Mouse (Mus musculus): ENCODE measurements around the gene Acot2. TPM values are rescaled to one million over a fixed set of nuclear protein-coding genes. Genes with fewer than 3 reads are reported as not detected.

Gene Acot2
- polyA plus RNA-seq, 1 experiment from 2014 or later = 21.1 TPM

DNA sequence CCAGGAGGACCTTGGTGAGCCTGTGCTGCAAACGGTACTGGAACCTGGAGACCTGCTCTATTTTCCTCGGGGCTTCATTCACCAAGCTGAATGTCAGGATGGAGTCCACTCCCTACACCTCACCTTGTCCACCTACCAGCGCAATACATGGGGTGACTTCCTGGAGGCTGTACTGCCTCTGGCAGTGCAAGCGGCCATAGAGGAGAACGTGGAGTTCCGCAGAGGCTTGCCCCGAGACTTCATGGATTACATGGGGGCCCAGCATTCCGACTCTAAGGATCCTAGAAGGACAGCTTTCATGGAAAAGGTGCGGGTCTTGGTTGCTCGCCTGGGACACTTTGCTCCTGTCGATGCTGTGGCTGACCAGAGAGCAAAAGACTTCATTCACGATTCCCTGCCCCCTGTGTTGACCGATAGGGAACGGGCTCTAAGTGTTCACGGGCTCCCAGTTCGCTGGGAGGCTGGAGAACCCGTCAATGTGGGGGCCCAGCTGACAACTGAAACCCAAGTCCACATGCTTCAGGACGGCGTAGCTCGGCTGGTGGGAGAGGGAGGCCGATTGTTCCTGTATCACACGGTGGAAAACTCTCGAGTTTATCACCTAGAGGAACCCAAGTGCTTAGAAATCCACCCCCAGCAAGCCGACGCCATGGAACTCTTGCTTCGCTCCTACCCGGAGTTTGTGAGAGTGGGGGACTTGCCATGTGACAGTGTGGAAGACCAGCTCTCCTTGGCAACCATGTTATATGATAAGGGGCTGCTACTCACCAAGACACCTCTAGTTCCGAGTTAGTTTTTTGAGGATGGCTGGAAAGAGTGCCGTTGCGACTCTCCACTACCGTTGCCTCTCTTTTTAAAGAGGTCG lies 35.7 kb upstream of the Acot2 start:
- 64% methylated on average over 32 of the region's 32 CpGs for WGBS

DNA sequence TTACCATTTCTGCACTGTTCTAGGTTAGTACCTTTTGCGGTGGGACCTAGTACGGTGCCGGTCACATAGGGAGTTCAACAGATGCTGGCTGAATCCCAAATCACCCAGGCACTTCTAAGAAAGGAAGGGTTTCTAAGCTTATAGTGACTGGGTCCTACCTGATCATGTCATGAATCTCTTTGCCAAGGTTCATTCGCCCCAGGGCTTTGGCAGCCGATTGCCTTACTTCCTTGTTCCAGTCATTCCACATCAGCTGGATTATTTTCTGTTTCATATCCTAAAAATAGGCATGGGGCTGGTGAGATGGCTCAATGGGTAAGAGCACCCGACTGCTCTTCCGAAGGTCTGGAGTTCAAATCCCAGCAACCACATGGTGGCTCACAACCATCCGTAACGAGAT lies 29.4 kb upstream of the Acot2 start:
- peaks cover 6% of the 10 kb centered on the region for H3K4me1 ChIP-seq
- 91% methylated on average over 9 of the region's 9 CpGs for WGBS

More for the DNA sequence above, 35.7 kb upstream of the Acot2 start:
- Histone ChIP-seq H3K27me3 (no peaks in the 10 kb centered on the region), H3K27ac (no peak overlapping the region), H3K4me2 (replicated peaks) (peak overlapping the region; percentile 96), H3K9me3 (no peaks in the 10 kb centered on the region), H3K4me3 (peak overlapping the region; percentile 92), H3K4me1 (peaks cover 27% of the 10 kb centered on the region), H3K9ac (peak overlapping the region; percentile 90), H3K36me3 (peaks cover 34% of the 10 kb centered on the region)
- ATAC-seq (ENCODE audit: low FRiP score, low read depth) = no peak

DNA sequence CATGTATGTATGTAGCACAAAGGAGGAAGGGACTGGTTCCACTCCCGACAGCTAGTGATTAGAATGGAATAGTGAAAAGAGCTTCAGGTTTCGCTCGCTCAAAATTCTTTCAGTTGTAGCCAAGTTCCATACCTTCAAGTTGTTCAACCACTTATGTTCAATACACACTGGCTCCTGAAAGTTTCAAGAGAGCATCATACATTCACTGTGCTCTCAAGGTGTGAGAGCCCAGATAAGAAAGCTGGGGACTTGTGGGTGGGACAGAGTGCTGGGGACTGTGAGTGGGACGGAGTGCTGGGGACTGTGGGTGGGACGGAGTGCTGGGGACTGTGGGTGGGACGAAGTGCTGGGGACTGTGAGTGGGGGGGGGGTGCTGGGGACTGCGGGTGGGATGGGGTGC lies 22.4 kb upstream of the Acot2 start:
- Histone ChIP-seq H3K27ac (no peak overlapping the region), H3K27me3 (no peaks in the 10 kb centered on the region), H3K9me3 (no peaks in the 10 kb centered on the region), H3K4me1 (no peaks in the 10 kb centered on the region), H3K4me2 (replicated peaks) (no peak overlapping the region), H3K9ac (no peak overlapping the region), H3K4me3 (no peak overlapping the region), H3K36me3 (no peaks in the 10 kb centered on the region)
- no peak for ATAC-seq (ENCODE audit: low FRiP score, low read depth)
- WGBS = 85% methylated on average over 6 of the region's 7 CpGs

More for the DNA sequence above, 29.4 kb upstream of the Acot2 start:
- no peak overlapping the region for H3K4me2 ChIP-seq (replicated peaks)
- no peaks in the 10 kb centered on the region for H3K27me3 ChIP-seq
- ATAC-seq (ENCODE audit: low FRiP score, low read depth) = no peak
- no peaks in the 10 kb centered on the region for H3K9me3 ChIP-seq
- H3K27ac ChIP-seq = no peak overlapping the region
- H3K4me3 ChIP-seq = no peak overlapping the region
- H3K36me3 ChIP-seq = peaks cover 22% of the 10 kb centered on the region
- H3K9ac ChIP-seq = no peak overlapping the region

DNA sequence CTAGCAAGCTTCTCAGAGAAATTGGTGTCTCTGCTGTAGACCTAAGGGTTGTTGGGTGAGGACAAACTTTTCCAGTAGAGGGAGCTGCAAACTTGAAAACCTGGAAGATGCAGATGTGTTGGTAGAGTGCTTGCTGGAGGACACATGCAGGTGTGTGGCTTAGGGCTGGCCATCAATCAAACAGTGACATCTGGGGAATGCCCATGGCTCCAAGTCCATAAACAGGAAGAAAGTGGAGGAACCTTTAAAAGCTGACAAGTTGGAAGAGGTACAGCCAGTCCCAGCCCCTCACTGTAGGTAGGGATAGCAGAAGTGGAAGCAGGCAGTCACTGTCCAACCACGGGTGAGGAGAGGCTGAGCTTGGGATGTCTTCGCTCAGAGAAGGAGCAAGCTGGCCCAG lies 15.5 kb upstream of the Acot2 start:
- no peak overlapping the region for H3K4me2 ChIP-seq (replicated peaks)
- H3K9me3 ChIP-seq = no peaks in the 10 kb centered on the region
- 68% methylated on average over 2 of the region's 2 CpGs for WGBS

DNA sequence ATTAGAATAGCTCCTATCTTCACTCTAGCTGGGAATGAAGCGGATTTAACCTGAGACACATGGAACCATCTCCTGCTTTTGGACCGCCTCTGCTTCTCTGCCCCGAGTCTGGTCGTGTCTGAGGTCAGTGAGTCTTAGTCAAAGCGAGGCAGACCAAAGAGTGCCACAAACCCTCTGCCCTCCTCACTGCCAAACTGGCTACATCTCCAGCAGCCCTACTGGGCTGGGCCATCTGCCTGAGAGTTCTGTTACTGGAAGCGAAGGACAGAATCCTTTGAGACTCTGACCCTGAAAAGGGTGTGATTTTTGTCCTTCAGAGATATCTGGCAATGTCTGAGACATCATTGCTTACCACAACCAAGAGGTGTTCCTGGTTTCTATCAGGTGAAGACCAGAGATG lies 8.8 kb upstream of the Acot2 start:
- no peaks in the 10 kb centered on the region for H3K36me3 ChIP-seq
- no peaks in the 10 kb centered on the region for H3K9me3 ChIP-seq
- ATAC-seq (ENCODE audit: low FRiP score, low read depth) = no peak
- H3K4me1 ChIP-seq = no peaks in the 10 kb centered on the region
- no peaks in the 10 kb centered on the region for H3K27me3 ChIP-seq
- no peak overlapping the region for H3K4me3 ChIP-seq
- no peak overlapping the region for H3K9ac ChIP-seq
- no peak overlapping the region for H3K4me2 ChIP-seq (replicated peaks)
- 88% methylated on average over 6 of the region's 6 CpGs for WGBS
- H3K27ac ChIP-seq = no peak overlapping the region

More for the DNA sequence above, 15.5 kb upstream of the Acot2 start:
- Histone ChIP-seq H3K9ac (no peak overlapping the region), H3K4me3 (no peak overlapping the region), H3K27me3 (no peaks in the 10 kb centered on the region), H3K36me3 (no peaks in the 10 kb centered on the region), H3K4me1 (no peaks in the 10 kb centered on the region), H3K27ac (no peak overlapping the region)
- no peak for ATAC-seq (ENCODE audit: low FRiP score, low read depth)

DNA sequence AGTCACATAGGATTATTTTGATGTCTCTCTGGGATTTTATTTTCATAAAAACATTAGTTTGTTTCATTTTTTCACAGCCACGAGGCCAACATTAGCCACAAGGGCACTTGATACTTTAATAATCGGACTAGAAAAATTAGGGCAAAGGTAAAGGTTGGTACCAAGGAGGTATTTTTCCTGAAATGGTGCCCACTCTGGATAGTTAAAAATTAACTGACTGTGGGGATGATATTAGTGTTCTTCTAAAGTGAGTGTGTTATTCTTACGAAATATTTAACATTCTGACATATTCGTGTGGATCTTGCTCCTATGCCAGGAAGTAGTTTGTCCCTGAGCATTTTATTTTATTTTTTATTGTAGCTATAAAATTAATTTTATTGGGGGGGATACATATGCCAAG lies 6.0 kb upstream of the Acot2 start:
- Histone ChIP-seq H3K4me3 (no peak overlapping the region), H3K36me3 (no peaks in the 10 kb centered on the region), H3K9me3 (no peaks in the 10 kb centered on the region), H3K27ac (no peak overlapping the region), H3K9ac (no peak overlapping the region), H3K4me2 (replicated peaks) (no peak overlapping the region), H3K4me1 (peaks cover 1% of the 10 kb centered on the region; the same call in 1 of the 2 replicates), H3K27me3 (no peaks in the 10 kb centered on the region)
- ATAC-seq (ENCODE audit: low FRiP score, low read depth) = no peak
- 81% methylated on average over 4 of the region's 4 CpGs for WGBS

DNA sequence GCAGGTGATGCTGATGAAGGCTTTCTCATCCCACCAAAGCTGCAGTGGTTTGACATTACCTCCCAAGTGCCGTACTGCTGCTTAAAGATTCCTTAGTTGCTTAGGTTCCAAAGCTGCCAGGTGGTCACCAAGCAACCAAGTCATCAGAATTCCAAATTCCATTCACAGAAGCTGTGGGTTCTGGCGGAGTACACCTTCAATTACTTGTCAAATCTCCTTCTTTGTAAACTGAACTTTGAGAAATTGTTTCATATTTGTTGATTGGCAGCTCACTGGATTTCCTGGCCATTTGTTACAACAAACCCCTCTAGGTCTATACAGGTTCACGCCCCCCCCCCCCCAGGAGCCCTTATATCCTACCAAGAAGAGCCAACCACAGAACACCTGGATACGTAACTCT lies 2.9 kb upstream of the Acot2 start, which contains the start of gene Heatr4:
TSS of gene Heatr4 (minus strand) at position 101 of the 400 bp plus-strand sequence.
- H3K27ac ChIP-seq = no peak within 1 kb of the TSS
- no peaks in the 10 kb centered on the region for H3K36me3 ChIP-seq
- no peak within 1 kb of the TSS for H3K4me3 ChIP-seq
- no peaks in the 10 kb centered on the region for H3K27me3 ChIP-seq
- no peaks in the 10 kb centered on the region for H3K9me3 ChIP-seq
- no peak for ATAC-seq (ENCODE audit: low FRiP score, low read depth)
- H3K9ac ChIP-seq = no peak within 1 kb of the TSS
- WGBS = 75% methylated on average over 4 of the region's 4 CpGs
- H3K4me1 ChIP-seq = peaks cover 10% of the 10 kb centered on the region
- no peak within 1 kb of the TSS for H3K4me2 ChIP-seq (replicated peaks)

DNA sequence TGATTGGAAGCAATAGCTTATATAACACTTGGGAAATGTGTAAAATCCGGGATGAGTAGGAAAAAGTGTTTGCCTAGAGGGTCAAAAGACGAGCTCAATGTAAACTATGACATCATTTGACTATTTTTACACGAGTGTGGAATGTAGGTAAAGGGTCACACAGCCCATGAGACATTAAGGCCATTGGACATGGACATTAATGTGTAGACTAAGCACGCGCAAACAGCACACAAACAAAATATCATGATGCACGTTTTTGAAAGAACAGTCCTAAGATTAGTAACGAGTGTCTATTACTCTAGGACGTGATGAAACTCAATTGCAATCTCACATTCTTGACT lies 449 bp upstream of the Acot2 start:
- Histone ChIP-seq H3K36me3 (0 out of 2 replicates have a peak, but pooled peaks cover 4% of the 10 kb centered on the region), H3K27ac (peak overlapping the region; percentile 93), H3K27me3 (no peaks in the 10 kb centered on the region), H3K4me1 (peaks cover 10% of the 10 kb centered on the region), H3K9me3 (no peaks in the 10 kb centered on the region), H3K4me2 (replicated peaks) (peak overlapping the region; percentile 66), H3K9ac (peak overlapping the region; percentile 79), H3K4me3 (peak overlapping the region; percentile 67)
- ATAC-seq (ENCODE audit: low FRiP score, low read depth) = 0 out of 2 replicates have a peak, but pooled peaks have one; percentile 9
- 25% methylated on average over 8 of the region's 8 CpGs for WGBS

DNA sequence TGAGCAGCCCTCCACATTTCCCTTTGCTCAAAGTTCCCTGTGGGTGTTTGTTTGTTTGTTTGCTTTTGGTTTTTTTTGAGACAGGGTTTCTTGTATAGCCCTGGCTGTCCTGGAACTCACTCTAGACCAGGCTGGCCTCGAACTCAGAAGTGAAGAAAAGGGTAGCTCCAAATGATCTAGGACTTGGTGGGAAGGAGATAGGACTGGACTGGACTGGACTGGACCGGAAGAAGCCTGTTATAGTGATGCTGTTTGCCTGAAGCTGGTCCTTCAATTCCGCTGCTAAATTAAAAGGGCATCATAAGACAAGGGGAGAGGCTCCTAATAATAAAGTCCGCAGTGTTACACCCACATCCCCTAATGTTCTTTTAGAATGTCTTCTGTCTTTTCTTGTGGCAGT lies 822 bp downstream of the Acot2 start:
- Histone ChIP-seq H3K4me3 (peak overlapping the region; percentile 67), H3K4me2 (replicated peaks) (peak overlapping the region; percentile 66), H3K4me1 (peaks cover 10% of the 10 kb centered on the region), H3K27ac (peak overlapping the region; percentile 93; the same call in 1 of the 2 replicates), H3K9me3 (no peaks in the 10 kb centered on the region), H3K36me3 (peaks cover 9% of the 10 kb centered on the region), H3K9ac (peak overlapping the region; percentile 79), H3K27me3 (no peaks in the 10 kb centered on the region)
- no peak for ATAC-seq (ENCODE audit: low FRiP score, low read depth)
- 71% methylated on average over 4 of the region's 4 CpGs for WGBS

DNA sequence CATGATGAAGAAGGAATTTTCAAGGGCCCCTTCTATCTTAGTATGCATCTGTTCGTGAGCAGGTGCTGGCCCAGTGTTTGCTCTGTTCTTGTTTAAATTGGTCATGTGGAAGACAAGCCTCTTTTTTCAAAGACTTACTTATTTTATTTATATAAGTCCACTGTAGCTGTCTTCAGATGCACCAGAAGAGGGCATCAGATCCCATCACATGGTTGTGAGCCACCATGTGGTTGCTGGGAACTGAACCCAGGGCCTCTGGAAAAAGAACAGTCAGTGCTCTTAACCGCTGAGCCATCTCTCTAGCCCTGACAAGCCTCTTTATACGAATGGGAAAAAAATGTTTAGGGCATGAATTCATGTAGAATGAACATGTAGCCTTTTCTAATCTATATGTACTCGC lies 1.7 kb downstream of the Acot2 start:
- no peaks in the 10 kb centered on the region for H3K9me3 ChIP-seq
- peaks cover 10% of the 10 kb centered on the region for H3K4me1 ChIP-seq
- no peak for ATAC-seq (ENCODE audit: low FRiP score, low read depth)
- H3K4me3 ChIP-seq = no peak overlapping the region
- no peak overlapping the region for H3K27ac ChIP-seq
- H3K9ac ChIP-seq = no peak overlapping the region
- H3K27me3 ChIP-seq = no peaks in the 10 kb centered on the region
- WGBS = 95% methylated on average over 4 of the region's 4 CpGs
- peaks cover 12% of the 10 kb centered on the region for H3K36me3 ChIP-seq
- no peak overlapping the region for H3K4me2 ChIP-seq (replicated peaks)

DNA sequence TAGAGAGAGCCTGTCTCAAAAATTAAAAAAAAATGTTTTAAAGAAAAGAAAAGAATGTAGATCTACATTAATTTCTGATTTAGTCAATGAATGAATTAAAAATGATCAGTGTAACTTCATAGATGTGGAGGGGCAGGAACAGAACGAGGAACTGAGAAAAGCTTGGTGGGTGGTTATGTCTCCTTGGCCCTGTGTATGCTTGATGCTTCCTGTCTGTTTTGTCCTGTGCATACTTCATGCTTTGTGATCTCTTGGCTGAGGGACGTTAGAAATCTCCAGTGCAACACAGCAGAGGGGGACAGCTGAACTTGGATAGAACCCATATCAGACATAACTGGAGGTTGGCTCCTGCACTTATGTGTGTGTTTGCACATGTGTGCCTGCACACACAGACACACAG lies 9.6 kb downstream of the Acot2 start:
- 0 out of 2 replicates have a peak, but pooled peaks cover 3% of the 10 kb centered on the region for H3K4me1 ChIP-seq
- H3K4me3 ChIP-seq = no peak overlapping the region
- no peak overlapping the region for H3K27ac ChIP-seq
- H3K36me3 ChIP-seq = peaks cover 12% of the 10 kb centered on the region
- no peak for ATAC-seq (ENCODE audit: low FRiP score, low read depth)
- WGBS = 70% methylated on average over 2 of the region's 2 CpGs
- no peaks in the 10 kb centered on the region for H3K27me3 ChIP-seq
- no peak overlapping the region for H3K9ac ChIP-seq
- peaks cover 11% of the 10 kb centered on the region; the same call in 1 of the 2 replicates for H3K9me3 ChIP-seq
- no peak overlapping the region for H3K4me2 ChIP-seq (replicated peaks)

DNA sequence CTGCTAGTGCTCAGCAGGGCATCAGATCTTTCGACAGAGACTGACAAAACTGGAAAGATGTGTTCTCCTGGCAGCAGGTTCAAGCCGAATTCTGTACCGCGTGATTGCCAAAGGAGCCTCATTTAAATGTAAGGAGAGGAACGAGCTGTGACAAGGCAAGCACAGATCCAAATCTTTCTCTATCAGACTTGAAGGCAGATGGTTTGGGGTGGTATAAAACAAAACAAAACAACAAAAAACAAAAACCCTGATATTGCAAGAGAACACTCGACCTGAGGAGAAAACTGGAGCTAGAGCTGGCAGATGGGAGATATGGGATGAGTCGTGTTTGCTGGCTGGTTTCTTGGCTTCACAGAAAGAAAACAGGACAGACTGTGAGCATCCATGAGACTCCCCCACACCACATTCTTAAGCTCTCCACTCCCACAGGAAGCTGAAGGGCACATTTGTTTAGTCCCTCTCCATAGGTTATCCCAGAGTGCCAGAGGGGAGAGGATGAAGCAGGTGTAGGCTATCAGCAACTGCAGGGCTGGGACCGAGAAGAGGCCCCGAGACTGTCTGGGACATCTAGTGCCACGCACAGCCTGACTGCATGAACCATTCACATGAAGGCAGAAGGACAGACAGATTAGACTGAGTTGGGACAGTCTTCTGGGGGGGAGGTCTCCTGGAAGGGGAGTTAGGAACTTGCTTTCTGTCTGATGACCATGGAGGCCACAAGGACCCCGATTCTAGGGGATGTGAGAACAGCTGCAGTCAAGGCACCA lies 10.9 kb downstream of the Acot2 start:
- H3K27me3 ChIP-seq = no peaks in the 10 kb centered on the region
- H3K4me2 ChIP-seq (replicated peaks) = no peak overlapping the region
- peaks cover 14% of the 10 kb centered on the region; the same call in 1 of the 2 replicates for H3K9me3 ChIP-seq
- no peak overlapping the region for H3K9ac ChIP-seq
- no peak for ATAC-seq (ENCODE audit: low FRiP score, low read depth)
- WGBS = 62% methylated on average over 11 of the region's 11 CpGs
- H3K4me1 ChIP-seq = 0 out of 2 replicates have a peak, but pooled peaks cover 3% of the 10 kb centered on the region
- H3K36me3 ChIP-seq = peaks cover 8% of the 10 kb centered on the region
- H3K4me3 ChIP-seq = no peak overlapping the region
- H3K27ac ChIP-seq = no peak overlapping the region

Measured in limb, embryonic 13.5 days (tissue).